Mouse (Mus musculus) G1E (cell line): ENCODE results near the gene Tbxas1.

Experiments used
- CTCF ChIP-seq: IDR thresholded peaks from 2 replicates; pipeline ENCODE4 v1.5.1; 2012; ENCODE audit warnings: low read depth, low read length, inconsistent platforms, mixed read lengths
- GATA1 ChIP-seq: IDR thresholded peaks from 2 replicates; pipeline ENCODE4 v1.6.1; 2012; ENCODE audit warnings: borderline replicate concordance, low read length, inconsistent platforms, mixed read lengths
- GATA2 ChIP-seq: IDR thresholded peaks from 2 replicates; pipeline ENCODE4 v1.6.1; 2012; ENCODE audit warnings: low read depth, low read length, inconsistent platforms, borderline replicate concordance
- POLR2AphosphoS5 ChIP-seq: IDR thresholded peaks from 2 replicates; pipeline ENCODE4 v1.6.1; 2012; ENCODE audit warnings: low read depth, low read length, inconsistent platforms; ENCODE audit not compliant: insufficient replicate concordance
- TAL1 ChIP-seq: conservative IDR thresholded peaks from 2 replicates; pipeline ENCODE4 v1.6.1; 2012; ENCODE audit warnings: low read depth, low read length, inconsistent platforms, mixed read lengths

DNA sequence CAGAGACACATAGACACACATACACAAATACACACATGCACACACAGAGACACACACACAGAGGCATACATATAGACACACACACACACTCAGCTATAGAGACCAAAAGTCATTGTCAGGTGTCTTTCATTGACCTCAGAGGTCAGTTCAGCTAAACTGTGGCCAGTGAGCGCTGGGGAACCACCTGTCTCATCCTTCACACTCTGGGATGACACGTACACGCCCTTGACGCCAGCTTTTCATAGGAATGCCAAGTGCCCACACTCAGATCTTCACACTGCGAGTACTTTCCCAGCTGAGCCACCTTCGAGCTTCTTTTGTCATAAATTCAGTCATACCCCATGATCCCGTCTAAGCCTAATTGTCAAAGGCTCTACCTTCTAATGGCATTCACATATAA, 158.5 kb downstream of the Tbxas1 start:
- TF ChIP-seq CTCF (no peak), GATA1 (no peak), POLR2AphosphoS5 (no peak), GATA2 (no peak), TAL1 (no peak)
